Mouse (Mus musculus): Measurements from ENCODE around the gene Arhgap10.

Arhgap10 gene

DNA sequence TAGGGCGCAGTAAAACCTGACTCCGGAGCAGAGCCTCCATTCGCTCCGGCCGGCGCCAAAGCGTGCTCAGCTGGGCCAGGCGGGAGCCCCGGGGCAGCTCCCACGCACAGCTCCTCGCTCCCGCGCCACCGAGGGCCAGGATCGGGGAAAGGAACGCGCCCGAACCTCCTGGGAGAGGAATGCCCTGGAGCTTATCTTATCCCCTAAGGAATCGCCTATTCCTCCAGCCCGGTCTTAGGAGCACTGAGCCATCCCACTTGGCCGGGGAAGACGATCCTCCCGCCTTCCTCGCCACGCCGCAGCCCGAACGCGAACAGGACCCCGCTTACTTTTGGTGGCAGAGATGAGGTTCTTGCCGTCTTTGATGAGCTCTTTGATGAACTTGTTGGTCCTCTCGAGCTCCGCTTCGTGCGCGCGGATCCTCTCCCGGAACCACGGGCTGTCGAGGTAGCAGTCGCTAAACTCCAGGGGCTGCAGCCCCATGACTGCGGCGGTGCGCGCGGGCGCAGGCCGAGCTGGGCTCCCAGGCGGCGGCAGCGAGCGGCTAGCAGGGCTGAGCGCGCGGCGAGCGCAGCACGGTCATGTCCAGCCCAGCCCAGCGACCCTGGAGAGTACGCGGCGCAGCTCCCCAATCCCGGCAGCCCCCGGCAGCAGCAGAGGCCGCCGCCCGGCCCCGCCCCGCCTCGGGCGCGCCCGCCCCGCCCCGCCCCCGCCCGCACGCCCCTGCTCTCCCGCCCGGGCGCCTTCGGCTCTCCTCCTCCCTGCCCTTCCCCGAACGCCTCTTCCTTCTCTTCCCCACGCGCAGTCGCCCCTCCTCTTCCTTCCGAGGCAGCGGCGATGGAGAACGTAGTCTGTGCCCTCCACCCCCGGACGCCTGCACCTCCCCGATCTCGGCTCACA, at the start of gene Arhgap10:
Gene Arhgap10, minus strand, starts transcription at position 653 of the 900 bp plus-strand sequence.
- DNase-seq (ENCODE audit: low spot score), result peak; percentile 21

DNA sequence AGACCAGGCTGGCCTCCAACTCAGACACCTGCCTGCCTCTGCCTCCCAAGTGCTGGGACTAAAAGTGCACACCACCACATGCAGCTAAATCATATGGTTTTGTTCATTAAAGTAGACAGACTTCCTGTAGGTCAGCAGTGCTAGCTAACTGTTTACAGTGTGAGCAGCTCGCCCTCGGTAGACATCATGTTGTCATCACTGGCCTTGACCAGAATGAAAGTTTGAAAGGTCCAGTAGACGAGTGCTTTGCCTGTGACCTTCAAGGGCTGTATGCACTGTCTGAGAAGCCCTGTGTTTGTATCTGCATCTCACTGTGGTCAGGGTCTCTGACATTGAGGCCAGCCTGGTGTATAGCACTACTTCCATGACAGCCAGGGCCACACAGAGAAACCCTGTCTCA, 43.7 kb upstream of the Arhgap10 start:
- no peak for DNase-seq (ENCODE audit: low spot score)

DNA sequence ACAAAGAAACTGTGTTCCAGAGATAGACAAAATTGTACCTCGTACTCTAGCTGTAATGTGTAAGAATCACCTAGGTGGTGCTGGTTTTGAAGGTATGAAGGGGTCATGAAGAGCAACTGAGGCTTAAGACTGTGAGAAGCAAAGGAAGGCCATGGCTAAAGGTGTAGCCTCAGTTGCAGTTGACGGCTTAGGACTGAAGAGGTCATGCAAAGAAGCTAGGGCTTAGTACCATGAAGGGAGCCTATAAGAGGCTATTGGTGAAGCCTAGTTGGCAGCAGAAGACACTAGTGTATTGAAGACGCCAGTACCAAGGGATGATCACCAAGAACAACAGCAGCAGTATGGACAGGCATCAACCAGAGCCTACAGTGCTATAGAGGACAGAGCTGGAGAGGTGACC, 34.7 kb upstream of the Arhgap10 start:
- DNase-seq (ENCODE audit: low spot score), result no peak

DNA sequence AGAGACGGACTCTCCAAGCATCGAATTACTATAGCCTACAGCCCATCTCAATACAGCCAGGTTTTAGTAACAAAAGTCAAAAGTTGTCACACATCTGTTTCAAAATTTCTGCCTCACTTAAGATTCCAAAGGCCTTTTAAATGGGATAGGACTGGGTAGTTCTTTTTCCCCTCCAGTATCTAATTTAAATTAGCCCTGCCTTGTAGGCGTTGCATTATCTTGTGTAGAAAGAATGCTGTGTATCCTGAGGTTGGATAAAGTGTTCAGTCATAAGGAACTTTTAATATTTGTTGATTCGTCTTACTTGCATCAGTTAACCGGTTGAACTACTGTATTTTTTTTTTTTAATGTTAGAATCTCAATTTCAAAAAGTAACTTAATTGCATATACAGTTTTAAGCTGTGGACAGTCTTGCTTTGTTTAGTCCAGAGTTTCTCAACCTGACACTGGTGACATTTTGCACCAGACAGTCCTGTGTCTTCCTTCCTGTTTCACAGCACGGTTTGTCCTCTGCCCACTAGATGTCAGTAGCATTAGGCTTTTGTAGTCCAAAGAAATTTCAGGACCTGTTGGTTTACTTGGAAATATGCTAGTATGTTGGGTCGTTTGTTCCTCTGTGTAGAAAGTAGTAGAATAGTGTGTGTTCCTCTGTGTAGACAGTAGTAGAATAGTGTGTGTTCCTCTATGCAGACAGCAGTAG, 32.3 kb upstream of the Arhgap10 start:
- DNase-seq (ENCODE audit: low spot score), result peak; percentile 36

DNA sequence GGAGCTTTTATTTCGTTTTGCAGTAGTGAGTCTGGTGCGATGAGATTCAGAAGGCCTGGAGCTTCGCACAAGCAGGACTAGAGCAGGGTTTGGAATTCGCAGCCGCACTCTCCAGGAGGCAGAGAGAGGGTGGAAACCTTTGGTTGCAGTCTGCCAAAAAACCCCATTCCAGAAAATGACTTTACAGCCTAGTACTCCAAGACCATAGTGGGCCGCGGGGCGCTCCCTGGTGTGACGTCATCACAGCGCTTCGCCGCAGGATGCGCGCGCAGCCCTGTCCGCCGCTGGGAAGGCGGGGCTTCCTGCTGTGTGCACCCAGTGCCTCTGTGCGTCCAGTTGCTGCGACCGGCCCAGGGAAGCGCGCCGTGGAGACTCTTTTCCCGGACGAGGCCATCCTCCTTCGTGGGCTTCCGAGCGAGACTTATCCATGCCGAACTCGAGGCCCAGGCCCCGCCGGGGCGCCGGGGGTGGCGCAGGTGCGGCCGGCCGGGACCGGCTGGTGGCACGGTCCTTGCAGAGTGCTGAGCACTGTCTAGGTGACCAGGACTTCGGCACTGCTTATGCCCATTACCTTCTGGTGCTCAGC, 31.5 kb upstream of the Arhgap10 start, which contains the start of gene Prmt9:
Gene Prmt9, plus strand, starts transcription at position 277 of the 586 bp plus-strand sequence.
- peak; percentile 93 for DNase-seq (ENCODE audit: low spot score)

DNA sequence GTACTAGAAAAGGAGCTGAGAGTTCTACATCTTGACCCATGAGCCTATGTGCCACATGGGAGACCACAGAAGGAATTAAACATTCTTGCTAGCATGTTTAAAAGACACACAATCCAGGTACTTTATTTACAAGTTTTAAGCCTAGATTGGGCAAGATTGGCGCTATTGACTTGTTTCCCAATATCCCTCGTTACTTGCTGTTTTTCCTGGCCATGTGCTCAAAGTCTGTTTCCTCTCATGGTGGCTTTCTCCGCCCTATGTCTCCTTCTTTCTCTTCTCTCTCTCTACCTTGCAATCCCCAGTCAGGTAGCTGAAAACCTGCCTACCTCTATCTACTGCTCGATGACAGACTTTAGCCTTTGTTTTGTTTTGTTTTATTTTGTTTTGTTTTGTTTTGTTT, 27.9 kb upstream of the Arhgap10 start:
- no peak for DNase-seq (ENCODE audit: low spot score)

DNA sequence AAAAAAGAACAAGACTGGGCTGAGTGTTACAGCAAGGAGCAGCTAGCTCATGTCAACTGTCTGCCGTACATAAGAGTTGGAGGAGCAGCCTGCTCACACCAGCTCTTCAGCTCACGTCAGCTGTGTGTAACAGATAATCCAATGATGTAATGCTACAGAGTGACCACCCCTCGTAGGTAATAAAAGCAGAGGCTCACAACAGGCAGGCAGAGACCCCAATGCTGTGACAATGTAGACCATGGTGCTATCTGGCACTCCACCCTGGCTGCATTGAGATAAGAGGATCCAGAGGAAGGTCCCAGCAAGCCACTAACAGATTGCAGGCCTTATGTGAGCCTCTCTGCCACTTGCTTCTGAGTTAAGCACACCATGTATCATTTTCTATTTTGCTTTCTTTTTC, 26.7 kb upstream of the Arhgap10 start:
- no peak for DNase-seq (ENCODE audit: low spot score)

DNA sequence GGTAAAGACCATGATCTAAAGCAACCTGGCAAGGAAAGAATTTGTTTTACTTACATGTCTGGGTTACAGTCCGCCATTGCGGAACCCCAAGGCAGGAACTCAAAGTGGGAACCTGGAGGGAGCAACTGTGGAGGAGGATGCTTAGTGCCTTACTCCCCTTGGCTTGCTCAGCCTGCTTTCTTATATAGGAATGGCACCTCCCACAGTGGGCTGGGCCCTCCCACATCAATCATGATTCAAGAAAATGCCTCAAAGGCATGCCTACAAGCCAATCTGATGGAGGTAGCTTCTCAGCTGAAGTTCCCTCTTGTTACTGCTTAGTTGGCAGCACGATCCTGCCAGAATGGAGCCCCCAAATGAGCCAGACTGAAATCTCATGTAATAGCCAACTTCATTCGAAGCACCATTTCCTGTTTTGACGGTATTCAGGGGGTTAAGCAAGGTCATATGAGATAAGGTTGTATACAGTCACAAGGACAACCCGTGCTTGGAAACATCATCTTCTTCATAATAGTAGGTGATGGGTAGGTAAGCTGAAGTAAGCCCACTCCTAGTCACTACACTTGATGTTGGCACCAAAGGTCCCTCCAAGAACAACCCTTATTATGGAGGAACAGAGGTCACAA, 25.5 kb upstream of the Arhgap10 start:
- DNase-seq (ENCODE audit: low spot score), result no peak

DNA sequence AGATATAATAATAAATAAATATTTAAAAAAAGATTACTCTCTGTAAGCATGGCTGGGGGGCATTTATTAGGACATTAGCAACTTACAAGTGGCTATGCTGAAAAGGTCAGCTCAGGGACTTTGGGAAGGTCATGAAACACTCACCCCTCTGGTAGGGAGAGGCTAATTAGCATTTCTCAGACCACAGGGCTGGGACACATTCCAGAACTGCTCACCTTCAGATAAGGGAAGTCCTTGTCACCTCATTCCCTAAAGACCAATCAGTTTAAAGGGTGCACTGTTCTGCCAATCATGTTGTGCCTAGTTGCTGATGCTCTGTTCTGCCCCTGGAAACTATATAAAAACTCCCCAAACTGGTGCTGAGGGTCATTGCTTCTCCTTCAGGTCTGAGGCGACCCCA, 20.5 kb upstream of the Arhgap10 start:
- DNase-seq (ENCODE audit: low spot score), result no peak

DNA sequence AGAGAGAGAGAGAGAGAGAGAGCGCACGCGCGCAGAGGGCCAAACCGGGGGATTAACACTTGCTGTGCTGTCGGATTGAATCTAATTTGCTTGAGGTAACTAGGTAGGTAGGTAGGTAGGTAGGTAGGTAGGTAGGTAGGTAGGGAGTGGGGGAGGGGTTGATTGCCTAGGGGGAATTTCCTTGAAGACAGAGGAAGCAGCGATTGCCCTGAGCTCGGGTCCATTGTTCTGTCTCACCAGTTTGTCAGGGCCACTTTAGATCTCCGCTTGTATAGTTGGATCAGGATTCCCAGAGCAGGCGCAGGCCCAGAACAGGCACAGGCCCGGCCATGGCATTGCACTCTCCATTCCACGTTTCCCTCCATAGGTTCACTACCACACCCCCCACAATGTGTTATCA, 19.1 kb upstream of the Arhgap10 start:
- DNase-seq (ENCODE audit: low spot score), result no peak

DNA sequence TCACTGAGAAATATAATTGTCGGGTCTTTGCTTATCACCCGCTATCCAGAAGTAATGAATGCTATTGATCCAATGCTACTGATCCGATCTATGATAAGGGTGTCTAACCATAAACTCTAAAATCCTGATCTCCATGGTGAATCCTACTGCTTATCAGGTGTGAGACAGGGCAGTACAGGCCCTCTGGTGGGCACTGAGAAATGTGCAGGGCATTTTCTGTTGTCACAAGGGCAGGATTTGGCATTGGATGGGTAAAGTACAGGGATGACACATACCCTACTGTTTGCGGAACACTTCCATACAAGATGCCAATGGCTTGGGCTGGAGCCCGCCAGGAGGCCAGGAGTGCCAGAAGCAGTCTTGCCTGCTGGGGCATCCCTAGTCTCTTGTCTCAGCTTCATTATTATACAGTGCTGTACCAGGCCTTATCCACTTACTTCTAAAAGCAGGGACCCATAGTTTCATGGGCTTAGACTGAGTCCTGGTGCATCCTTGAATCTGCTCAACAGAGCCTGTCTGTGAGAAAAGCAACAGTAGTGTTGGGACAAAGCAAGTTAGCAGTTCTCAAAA, 17.4 kb upstream of the Arhgap10 start:
- DNase-seq (ENCODE audit: low spot score), result peak; percentile 61

DNA sequence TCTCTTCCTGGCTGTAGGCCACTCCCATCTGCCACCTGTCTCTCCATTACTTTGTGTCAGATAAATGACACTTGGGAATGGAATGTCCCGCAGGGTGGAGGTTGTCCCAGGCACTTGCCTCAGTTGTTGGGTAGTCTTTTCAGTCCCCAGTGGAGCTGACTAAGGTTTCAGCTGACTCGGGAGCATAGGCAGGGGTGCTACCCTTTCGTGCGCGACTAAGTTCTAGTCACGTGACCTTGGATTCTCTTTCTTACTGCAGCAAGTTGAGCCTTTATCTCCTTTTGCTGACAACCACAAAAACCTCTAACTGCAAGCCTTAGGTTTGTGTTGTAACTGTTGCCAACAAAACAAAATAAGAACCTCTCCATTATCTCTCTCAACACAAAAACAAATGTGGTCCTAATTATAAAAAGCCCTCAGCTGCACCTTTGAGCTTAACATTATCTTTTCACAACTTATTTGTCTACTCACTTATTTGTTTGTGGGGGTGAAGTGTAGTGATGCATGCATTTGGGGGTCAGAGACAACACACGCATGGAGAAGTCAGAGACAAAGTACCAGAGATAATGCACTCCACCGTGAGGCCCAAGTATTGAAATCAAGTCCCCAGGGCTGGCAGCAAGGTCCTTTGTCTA, 16.7 kb upstream of the Arhgap10 start:
- no peak for DNase-seq (ENCODE audit: low spot score)

DNA sequence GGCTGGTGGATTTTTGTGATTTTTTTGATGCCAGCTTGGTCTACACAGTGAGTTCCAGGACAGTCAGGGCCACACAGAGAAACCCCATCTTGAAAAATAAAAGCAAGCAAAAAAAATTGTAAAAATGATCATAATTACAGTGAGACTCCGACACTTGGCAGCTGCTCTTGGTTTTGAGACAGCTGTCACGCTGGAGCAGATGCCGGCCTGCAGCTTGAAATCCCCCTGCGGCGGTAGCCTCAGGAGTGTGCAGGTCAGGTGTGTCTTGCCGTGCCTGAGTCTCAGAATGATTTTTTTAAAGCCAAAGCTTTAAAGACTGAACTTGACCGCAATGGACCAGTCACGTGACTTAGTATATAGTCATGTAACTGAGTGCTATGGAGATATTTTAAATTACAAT, 8.4 kb upstream of the Arhgap10 start:
- DNase-seq (ENCODE audit: low spot score), result no peak

DNA sequence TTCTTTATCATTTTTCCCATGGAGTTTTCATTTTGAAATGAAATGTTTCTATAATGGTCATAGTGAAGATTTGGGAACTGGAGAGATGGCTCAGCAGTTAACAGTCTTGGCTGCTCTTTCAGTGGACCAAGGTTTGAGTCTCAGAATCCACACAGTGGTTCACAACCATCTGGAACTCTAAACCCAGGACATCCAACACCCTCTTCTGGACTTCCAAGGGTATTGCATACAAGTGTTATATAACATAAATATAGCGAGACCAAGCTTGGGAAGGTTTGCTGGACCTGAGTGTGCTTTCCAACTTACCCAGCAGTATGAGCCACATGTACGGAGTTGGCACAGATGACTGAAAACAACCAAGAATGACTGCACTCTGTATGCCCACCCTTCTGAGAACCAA, 7.2 kb upstream of the Arhgap10 start:
- no peak for DNase-seq (ENCODE audit: low spot score)

DNA sequence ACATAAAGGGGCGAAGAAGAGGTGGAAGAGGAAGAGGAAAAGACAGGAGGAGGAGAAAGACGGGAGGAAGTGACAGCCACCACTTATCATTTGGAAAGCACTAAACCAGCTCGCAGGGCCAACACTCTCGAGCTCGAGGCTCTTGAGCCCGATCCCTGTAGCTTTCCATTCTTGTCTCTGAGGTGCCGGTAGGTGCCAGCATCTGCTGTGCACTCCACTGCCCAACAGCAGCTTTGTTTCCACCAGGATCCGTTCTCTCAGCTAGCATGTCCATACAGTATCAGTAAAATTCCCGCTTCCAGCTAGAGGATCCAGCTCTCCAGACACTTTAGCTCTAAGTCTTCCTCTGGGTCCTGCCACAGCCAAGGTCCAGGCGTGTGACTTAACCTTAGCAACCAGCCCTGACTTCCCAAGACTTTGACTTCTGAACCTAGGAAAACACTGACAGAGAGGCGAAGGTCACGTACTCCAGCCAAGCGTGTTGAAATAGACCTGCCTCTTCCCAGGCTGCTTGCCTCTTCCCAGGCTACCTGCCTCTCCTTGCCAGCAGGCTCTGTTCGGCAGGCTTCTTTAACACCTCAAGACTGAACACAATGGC, 6.4 kb upstream of the Arhgap10 start:
- DNase-seq (ENCODE audit: low spot score), result no peak

DNA sequence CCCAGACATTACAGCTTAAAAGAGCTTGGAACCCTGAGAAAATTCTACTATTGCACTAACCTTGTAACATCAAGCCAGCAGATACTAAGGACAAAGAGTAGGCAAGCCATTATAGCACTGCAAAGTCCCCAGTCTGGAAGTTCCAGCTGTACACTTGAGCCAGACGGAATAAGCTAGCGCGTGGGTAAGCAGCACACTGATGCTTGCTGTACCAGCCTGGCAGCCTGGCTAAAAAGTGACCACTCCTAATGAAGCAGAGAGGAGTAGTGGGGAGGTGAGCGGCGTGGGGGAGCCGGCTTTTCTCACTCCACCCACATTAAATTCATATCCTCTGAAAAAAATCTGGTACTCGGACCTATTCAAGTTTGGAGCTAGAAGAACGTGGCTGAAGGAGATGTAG, 5.2 kb upstream of the Arhgap10 start:
- DNase-seq (ENCODE audit: low spot score), result no peak

DNA sequence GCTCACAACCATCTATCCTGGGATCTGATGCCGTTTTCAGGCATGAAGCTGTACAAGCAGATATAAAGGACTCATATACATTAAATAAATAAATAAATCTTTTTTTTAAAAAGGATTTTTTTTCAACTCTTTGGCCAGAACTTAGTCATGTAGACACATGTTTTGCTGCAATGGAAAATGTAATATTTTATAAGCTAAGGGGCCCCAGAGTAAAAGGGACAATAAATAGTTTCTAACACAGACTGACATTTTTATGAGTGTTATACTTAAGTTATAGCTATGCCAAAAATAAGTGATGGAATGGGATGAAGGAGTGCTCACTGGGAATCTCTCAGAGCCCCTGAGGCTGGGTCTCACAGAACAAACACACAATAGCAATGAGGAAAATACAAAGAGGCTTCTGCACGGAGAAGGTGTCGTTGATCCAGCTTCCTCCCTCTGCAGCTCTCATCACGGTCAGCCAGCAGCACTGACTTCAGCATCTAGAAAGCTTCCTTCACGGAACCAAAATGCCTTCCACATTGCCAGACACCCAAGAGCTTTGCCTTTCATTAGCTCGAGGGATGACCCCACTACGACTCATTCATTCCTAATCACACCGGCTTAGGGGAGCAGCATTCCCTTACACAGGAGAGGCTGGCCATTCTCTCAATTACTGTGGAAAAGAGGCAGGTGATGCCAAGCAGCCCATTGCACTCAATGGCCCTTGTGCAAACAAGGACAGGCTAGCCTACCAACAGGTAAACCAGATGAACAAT, 3.5 kb upstream of the Arhgap10 start:
- DNase-seq (ENCODE audit: low spot score), result no peak

DNA sequence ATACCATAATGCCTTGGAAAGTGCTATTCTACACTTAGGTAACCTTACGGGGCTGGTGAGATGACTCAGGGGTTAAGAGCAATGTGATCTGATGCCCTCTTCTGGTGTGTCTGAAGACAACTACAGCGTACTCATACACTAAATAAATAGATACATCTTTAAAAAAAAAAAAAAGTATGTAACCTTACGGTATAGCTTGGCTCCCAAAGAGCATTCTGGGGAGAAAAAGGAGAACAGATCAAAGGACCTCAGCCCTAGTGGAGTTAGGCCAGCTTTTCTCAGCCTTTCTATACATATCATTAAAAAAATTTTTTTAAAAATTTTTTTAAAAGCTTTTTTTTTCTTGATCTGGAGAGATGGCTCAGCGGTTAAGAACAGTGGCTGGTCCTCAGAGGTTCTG, 2.8 kb upstream of the Arhgap10 start:
- no peak for DNase-seq (ENCODE audit: low spot score)

DNA sequence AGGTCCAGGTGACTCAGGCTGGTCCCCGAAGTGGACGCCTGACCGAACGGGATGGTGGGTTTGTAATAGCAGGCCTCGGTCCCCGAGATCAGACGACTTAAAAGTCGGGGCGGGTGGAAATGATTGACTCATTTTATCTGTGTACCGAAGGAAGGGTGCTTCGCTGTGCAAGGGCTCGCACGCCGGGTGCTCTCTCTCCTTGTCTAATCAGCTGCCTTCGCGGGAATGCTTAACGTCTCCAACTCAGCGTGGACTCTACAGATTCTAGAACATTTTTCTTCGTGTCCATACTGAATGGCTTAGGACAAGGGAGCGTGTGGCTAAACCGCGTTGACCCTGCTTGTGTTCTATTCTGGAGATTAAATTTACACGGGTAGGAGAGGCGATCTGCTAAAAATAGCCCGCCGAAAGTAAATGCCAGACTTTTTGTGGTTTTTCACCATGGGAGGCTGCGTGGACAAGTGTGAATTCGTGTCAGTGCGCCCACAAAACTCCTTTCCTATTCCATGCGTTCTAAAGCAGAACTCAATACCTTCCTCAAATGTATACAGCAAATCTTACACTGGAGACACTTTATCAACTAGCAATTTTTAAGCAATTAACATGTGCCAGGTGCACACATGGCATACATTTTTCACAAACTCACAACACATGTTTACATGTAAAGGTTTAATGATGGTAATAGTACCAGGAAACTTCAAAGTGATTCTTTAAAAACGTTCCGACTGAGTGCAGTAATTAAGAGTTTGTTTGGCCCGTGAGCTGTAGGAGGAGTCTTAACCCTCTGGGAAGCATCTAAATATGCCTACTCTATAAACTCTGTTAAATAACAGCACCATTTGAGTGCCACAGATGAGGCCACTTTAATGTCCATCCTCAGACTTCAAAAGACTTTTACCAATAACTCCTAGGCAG, 705 bp upstream of the Arhgap10 start:
- DNase-seq (ENCODE audit: low spot score), result no peak

All from layer of hippocampus, adult 11-12 months (tissue).